Mouse (Mus musculus): ENCODE results near the gene Klrb1c. TPM values are rescaled to one million over a fixed set of nuclear protein-coding genes. Genes with fewer than 3 reads are reported as not detected.
A peak's percentile ranks its signal among the peaks of the same experiment; 100 is the strongest.
"Not testable (repeated sequence)": the region's sequence is repeated elsewhere in the genome, so short reads cannot be mapped to it uniquely, and the experiment has no call there.

Gene Klrb1c
- total RNA-seq, 1 experiment from 2014 or later: 160 TPM

DNA sequence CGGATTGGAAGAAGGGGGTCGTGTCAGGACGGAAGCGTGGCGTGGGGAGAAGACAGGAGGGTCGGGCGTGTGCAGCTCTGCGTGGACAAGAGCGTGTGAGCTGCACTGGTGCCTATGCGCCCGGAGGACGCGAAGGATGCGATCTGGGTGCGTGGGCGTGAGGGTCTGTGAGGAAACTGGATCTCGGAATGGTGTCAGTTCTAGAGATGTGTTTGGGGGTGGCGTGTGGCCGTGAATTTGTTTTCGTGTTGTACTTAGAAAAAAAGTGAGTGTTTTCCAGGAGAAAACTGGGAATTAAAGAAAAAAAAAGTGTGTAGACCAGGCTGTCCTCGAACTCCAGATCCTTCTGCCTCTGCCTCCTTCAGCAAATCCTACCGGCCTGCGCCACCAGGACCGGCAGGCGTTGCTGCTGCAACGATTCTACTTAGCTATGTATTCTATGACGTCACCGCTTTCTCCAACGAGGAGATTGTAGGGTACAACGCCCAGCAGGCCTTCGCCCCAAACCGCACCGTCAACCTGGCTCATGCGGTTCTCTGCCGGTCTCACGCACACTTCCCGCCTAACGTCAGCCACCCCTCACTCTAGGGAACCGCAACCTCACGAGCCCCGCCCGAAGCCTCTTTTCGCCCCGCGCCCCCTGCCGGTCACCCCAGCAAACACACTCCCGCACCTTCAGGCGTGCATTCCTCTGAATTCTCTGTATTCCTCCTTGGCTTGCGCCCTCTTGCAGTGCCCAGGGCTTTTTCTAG, 10.3 kb upstream of the Klrb1c start:
- peak; percentile 44 for ATAC-seq (replicated peaks; ENCODE audit: insufficient number of reproducible peaks, low FRiP score, low TSS enrichment, poor library complexity, severe bottlenecking)

DNA sequence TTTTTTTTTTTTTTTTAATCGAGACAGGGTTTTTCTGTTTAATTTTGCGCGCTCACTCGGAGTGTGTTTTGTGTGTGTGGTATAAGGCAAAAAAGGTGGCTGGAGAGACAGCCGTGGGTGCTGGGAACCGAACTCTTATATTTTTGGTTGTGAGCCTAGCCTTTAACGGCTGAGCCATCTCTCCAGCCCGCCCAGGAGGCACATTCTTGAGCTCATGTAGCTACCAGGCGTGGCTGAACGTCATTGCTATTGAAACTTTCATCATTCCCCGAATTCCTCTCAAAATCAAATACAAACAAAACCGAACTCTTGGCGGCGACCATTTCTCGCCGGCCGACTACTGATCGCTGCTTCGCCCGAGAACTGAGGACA, 9.7 kb upstream of the Klrb1c start:
- ATAC-seq (replicated peaks; ENCODE audit: insufficient number of reproducible peaks, low FRiP score, low TSS enrichment, poor library complexity, severe bottlenecking): 0 out of 2 replicates have a peak, but pooled peaks have one; percentile 4

DNA sequence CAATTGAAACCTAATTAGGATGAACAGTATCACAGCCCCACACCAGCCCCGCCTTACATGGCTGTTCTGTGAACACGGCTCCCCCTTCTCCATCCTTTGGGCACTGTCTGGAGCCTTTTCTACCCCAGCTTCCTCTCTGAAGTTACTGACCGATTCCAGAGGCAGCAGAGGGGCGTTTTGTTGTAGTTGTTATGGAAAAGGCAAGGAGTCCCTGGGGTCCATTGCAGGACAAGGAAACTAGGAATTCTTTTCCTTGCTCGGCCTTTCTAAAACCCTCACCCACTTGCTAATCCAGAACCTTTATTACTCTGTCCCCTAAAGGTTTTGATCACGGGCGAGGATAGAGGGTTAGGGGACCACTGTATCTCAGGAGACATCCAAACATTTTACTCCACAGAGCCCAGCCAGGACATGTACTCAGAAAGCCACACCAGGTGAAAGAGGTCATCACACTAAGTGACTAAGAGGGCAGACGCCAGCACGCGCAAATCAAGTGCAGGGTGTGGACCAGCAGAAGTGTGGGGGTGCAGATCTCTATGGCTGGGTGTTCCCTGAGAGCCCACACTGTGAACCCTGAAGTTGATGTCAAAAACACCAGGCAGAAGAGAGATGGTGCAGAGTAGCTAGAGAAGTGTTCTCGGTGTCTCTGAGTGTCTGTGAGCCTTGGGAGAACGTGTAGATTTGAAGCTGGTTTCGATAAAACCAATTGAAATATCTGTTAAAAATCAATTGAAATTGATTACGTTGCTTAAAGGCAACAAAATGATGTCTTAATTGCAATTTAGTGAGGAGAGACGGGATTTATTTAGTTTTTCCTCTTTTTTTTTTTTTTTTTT, 9.1 kb upstream of the Klrb1c start:
- no peak for ATAC-seq (replicated peaks; ENCODE audit: insufficient number of reproducible peaks, low FRiP score, low TSS enrichment, poor library complexity, severe bottlenecking)

DNA sequence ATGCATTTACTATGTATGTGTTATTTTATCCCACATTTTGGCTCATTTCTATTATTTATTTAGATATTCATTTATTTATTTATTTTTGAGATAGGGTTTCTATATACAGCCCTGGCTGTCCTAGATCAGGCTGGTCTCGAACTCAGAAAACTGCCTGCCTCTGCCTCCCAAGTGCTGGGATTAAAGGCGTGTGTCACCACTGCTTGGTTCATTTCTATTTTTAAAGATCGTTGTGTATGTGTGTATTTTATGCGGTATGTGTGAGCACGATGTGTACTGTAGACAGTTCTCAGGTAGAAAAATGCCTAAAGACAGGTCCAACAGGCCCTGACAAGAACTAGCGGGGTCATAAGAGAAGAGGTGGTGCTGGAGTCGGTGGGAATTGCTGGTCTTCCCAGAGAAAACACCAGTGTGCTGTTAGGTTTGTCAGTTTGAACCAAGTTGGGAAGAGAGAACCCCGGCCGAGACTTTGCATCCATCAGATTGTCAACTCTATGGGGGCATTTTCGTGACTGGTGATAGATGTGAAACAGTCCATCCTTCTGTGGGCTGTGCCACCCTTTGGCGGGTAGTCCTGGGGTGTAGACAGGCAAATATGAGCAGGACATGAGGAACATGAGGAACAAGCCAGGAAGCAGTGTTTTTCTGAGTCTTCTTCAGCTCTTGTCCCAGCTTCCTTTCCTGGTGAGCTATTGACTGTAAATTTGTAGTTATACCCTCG, 8.3 kb upstream of the Klrb1c start:
- ATAC-seq (replicated peaks; ENCODE audit: insufficient number of reproducible peaks, low FRiP score, low TSS enrichment, poor library complexity, severe bottlenecking): no peak

DNA sequence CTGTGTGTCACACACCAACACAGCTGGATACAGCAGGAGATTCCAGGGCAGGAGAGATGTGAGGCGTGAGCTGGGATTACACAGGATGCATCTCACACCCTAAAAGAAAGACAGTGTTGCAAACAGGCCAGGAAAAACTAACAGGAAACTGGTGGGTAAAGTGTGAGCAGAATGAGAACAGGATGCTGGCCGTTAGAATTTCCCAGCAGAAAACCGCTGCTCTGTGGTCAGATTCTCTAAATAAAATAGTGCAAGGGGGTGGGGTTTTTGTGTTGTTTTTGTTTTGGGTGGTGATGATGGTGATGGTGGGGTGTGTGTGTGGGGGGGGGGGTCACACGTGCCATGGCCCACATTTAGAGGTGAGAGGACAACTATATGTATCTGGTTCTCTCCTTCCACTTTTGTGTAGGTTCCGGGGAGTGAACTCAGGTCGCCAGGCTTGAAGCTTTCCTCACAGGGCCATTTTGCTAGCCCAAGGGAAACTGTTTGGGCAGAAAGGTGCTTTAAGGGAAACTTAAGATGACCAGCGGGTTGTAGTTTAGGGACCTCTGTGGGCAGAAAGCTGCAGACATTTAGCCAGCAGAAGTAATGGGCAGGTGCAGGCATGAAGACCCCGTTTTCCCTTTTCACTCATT, 7.4 kb upstream of the Klrb1c start:
- 0 out of 2 replicates have a peak, but pooled peaks have one; percentile 3 for ATAC-seq (replicated peaks; ENCODE audit: insufficient number of reproducible peaks, low FRiP score, low TSS enrichment, poor library complexity, severe bottlenecking)

DNA sequence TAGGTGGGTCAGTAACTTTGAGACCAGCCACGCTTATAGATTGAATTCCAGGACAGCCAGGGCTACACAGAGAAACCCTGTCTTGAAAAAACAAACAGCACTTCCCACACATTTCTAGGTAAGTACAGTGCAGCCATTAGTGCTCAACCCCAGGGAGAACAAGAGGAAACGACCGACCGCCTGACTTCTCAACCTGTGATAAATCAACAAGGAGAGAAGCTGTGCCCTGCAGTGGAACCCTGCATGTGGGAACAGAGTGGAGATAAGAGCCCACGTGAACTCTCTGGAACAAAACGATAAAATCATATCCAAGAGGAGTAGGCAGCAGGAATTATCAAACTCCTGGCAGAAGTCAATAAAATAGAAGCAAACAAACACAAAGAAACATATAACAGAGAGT, 4.7 kb upstream of the Klrb1c start:
- no peak for ATAC-seq (replicated peaks; ENCODE audit: insufficient number of reproducible peaks, low FRiP score, low TSS enrichment, poor library complexity, severe bottlenecking)

DNA sequence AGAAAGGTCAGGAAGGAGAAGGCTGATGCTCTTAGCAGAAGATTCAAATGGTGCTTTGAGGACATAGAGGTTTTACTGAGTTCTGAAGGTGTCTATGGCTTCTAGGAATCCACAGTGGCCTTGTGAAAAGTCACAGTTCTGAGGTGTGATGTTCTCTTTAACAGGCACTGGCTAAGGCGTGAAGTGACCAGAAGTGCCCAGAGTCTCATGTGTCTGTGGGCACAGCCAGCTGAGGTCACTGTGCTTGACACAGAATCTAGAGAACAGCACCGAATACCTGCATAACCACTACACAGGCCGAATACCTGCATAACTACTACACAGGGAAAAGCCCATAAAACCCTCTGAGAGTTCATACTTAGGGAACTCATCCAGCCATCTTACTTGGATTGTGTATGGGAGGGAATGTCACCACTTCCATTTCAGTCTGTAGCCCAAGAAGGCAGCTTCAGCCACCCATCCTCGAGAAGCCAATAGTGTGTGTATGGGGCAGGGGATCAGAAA, 1.5 kb upstream of the Klrb1c start:
- ATAC-seq (replicated peaks; ENCODE audit: insufficient number of reproducible peaks, low FRiP score, low TSS enrichment, poor library complexity, severe bottlenecking): peak; percentile 48; the same call in 1 of the 2 replicates

DNA sequence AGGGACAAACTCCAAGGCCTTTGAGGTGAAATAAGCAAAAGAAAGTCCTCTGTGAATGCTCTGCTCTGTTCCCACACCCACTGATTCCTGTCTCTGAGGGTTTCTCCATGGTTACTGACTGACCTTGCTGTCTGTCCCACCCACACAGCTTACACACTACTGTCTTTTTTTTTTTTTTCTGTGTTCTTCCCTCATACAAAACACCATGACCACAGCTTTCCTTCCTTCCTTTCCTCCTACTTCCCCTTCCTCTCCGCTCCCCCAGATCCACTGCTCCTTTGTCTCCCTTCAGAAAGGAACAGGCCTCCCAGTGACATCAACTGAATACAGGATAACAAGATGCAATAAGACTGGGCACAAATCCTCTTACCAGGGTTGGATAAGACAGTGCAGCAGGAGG, 498 bp downstream of the Klrb1c start:
- ATAC-seq (replicated peaks; ENCODE audit: insufficient number of reproducible peaks, low FRiP score, low TSS enrichment, poor library complexity, severe bottlenecking): no peak

DNA sequence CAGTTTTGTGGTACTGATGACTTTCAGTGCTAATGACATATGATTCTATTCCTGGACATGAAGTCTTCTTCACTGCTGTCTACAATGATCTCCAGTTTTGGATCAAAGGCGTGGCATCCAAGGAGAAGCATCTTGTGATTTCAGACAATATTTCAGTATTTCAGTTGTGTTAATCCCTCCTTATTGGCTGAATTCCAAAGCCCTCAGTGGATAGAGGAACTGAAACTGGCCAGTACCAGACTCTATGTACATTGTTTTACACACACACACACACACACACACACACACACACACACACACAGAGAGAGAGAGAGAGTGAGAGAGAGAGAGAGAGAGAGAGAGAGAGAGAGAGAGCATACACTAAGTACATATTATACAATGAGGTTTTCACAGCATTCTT, 2.6 kb downstream of the Klrb1c start:
- ATAC-seq (replicated peaks; ENCODE audit: insufficient number of reproducible peaks, low FRiP score, low TSS enrichment, poor library complexity, severe bottlenecking): peak; percentile 61

DNA sequence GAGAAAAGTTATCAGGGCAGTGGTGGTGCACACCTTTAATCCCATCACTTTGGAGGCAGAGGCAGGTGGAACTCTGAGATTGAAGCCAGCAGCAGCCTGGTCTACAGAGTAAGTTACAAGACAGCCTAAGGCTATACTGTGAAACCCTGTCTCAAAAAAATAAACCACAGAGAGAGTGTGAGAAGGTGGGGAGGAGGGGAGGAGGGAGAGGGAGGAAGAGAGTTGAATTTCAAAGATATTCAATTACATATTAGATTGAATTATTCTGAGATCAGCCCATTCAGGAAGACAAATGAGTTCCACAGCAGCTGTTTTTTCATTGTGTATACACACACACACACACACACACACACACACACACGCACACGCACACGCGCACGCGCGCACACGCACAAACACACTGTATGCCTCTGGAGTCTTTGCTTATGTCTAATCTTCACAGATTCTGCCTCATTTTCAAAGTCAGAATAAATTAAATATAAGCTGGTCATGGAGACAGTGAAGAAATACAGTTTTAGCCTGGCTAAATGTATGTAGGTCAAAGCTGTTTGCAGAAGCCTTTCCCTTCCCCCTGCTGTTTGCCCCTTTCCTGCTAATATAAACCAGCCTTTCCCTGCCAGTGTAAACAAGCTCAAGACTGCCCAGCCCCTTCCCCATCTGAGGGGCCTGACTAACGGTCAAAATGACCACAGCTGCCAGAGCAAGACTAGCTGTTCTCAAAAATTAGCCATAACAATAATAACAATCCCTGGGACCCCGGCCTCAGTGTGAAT, 19.3 kb downstream of the Klrb1c start:
- no peak for ATAC-seq (replicated peaks; ENCODE audit: insufficient number of reproducible peaks, low FRiP score, low TSS enrichment, poor library complexity, severe bottlenecking)

DNA sequence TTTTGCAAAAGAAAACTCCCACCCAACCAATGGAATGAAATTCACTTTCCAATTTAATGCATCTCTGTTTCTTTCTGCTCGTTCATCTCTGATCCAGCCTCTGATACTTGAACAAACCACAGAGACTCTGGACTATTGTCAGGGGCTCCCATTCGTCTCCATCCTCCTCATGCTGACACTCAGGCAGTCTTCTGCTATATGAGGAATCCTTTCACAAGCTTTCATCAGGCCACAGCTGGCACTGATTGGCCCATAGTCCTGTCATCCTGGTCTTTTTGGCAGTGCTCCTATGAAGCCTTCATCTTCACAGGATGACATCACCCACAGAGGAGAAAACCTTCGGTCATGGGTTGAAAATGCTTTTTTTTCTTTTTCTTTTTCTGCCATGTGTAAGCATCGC, 21.0 kb downstream of the Klrb1c start:
- no peak for ATAC-seq (replicated peaks; ENCODE audit: insufficient number of reproducible peaks, low FRiP score, low TSS enrichment, poor library complexity, severe bottlenecking)

DNA sequence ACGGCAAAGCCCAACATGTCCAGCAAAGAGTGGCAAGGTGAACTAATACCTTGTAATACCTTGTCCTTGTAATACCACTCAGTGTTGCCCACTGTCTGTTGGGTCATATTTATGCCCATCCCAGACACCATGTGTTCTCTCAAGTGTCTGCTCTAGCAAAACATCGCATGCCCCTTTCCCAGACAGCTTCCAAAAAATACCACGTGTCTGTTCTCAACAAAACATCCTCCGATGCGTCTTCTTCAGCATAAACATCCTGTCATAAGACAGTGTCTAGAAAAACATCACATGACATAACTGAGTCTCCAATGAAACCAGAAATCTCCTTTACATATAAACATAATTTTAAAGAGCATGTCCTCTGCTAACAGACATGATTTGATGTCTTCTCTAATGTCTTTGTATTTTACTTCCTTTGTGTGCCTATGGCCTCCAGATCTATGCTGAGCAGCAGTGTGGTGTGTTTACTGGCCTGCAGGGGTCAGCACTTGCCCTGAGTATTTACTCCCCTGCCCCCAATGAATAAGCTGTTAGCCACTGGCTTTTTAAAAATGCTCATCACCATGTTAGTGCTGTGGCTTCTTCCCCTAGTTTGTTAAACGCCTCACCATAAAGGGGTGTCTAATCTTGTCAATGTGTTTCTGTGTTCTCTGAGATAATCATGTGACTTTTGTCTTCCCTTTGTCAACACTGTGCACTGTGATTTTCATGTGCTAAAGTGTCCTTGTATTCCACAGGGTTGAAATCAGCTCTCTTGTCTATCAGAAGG, 22.3 kb downstream of the Klrb1c start:
- peak; percentile 65 for ATAC-seq (replicated peaks; ENCODE audit: insufficient number of reproducible peaks, low FRiP score, low TSS enrichment, poor library complexity, severe bottlenecking)

DNA sequence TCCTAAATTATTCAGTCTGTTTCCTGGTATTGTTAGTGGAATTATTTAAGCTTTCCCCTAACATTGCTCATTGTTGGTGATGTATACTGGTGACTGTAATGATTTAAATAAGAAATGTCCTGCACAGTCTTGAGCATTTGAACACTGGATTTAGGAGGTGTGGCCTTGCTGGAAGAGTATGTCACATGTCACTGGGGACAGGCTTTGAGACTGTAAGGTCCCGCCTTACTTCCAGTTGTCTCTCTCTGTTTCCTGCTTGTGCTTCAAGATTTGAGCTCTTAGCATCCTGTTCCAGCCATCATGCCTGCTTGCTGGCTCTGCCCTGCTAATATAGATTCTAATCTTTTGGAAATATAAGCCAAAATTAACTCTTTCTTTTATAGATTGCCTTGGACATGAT, 23.8 kb downstream of the Klrb1c start:
- no peak for ATAC-seq (replicated peaks; ENCODE audit: insufficient number of reproducible peaks, low FRiP score, low TSS enrichment, poor library complexity, severe bottlenecking)

DNA sequence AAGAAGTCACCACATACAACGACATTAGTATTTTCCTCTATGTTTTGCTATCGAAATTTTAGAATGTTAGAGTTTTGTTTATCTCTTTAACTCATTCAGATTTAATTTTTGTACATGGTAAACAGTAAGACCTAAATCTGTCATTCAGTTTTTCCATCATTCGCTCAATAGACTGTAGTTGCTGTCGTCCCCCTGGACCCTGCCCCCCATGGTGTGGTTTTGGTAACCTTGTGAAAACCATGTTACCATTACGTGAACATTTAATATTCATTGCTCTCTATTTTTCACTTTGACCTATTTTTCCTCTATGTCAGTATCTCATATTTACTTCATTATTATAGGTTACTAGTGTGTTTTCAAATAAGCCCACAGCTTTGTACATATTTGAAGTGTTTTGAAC, 24.4 kb downstream of the Klrb1c start:
- ATAC-seq (replicated peaks; ENCODE audit: insufficient number of reproducible peaks, low FRiP score, low TSS enrichment, poor library complexity, severe bottlenecking): no peak

DNA sequence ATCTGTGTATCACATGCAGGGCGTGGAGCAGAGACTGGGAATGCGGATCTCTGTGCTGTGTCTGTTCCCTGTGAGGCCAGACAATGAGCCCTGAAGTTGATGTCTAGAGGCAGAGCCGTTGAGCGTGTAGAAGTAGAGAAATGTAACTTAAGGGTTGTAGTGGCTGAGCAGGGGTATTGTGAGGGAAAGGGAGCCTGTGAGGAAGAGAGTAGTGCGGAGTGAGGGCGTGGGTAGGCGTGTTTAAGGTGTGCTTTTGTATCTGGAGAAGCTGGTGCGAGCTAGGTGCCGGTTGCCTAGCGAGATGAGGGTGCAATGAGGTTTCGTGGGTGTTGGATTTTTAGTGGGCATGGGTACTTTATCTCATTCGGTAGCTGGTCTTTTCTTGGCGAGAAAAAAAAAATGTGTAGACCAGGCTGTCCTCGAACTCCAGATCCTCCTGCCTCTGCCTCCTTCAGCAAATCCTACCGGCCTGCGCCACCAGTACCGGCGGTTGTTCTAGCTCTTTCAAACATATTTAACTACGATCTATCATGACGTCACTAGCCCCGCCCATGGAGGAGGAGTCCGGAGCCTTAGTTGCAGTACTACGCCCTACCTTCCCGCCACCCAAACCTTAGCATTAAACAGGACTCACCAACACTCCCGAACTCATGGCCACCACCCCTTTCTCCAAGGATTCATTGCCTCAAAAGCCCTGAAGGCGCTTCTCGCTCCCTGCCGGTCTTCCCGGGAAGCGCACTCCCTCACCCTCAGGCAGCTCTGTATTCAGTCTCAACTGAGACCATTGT, 25.1 kb downstream of the Klrb1c start:
- peak; percentile 66 for ATAC-seq (replicated peaks; ENCODE audit: insufficient number of reproducible peaks, low FRiP score, low TSS enrichment, poor library complexity, severe bottlenecking)

DNA sequence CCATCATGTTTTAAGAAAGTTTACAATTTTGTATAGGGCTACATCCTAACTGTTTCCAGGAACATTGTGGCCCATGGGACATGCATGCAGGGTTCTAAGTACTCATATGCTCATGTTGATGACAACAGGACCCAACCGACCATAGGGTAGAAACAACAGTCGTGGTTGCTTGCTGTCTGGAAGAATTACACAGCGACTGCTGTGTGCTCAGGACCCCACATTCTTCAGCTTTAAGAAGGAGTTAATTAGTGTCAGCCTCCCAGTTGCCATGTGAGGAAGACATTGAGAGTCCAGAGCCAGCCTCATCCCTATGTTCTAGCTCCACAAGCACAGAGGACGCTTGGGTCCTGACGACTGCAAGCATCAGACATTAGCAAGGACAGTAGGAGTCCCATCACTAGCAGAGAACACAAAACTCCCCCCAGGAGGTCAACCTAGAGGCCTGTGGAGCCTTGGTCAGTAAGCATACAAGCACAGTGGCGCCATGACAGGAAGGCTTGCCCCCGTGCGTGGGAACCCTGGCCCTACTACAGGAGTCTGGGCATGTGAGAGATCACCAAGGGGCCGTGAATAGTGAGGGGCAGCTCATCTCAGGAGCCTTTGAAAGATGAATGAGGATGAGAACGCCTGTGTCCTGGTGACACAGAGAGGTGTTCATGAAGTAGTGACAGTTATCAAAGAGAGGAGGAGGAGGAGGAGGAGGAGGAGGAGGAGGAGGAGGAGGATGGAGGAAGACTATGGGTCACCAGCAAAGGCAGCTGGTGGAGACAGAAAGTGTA, 25.9 kb downstream of the Klrb1c start:
- not testable (repeated sequence) for ATAC-seq (replicated peaks; ENCODE audit: insufficient number of reproducible peaks, low FRiP score, low TSS enrichment, poor library complexity, severe bottlenecking)

All from monocyte, adult 5-6 weeks (primary cell).